Mouse (Mus musculus) hindbrain, embryonic 16.5 days (tissue): ENCODE data around the gene Tex30. TPM values are rescaled to one million over a fixed set of nuclear protein-coding genes. Genes with fewer than 3 reads are reported as not detected.

Experiments used
- ATAC-seq: fragments of 200-750 bp; cut with Nextera tagmentation; 2 replicates; pipeline ENCODE4 v1.8.0; 2017; ENCODE audit warnings: moderate TSS enrichment, moderate library complexity
- H3K27ac ChIP-seq: fragments of 300-500 bp; sonication (generic); 2 replicates; pipeline ENCODE4 v1.5.1; 2014; ENCODE audit warnings: low read depth, mild to moderate bottlenecking, control low read depth, low read length, moderate library complexity
- H3K27me3 ChIP-seq: fragments of 300-500 bp; sonication (generic); replicated peaks from 2 replicates; pipeline ENCODE4 v1.6.1; 2014; ENCODE audit warnings: low read length; ENCODE audit not compliant: control insufficient read depth, insufficient read depth
- H3K36me3 ChIP-seq: fragments of 300-500 bp; sonication (generic); 2 replicates; pipeline ENCODE4 v1.6.1; 2014; ENCODE audit warnings: mild to moderate bottlenecking, low read length, moderate library complexity, mixed read lengths; ENCODE audit not compliant: control insufficient read depth, insufficient read depth
- H3K4me1 ChIP-seq: fragments of 300-500 bp; sonication (generic); 2 replicates; pipeline ENCODE4 v1.6.1; 2014; ENCODE audit warnings: low read depth, low read length; ENCODE audit not compliant: control insufficient read depth, insufficient read depth
- H3K4me2 ChIP-seq: fragments of 300-500 bp; sonication (generic); 2 replicates; pipeline ENCODE4 v1.6.1; 2014; ENCODE audit warnings: mild to moderate bottlenecking, low read length, control low read depth, moderate library complexity
- H3K4me3 ChIP-seq: fragments of 300-500 bp; sonication (generic); 2 replicates; pipeline ENCODE4 v1.5.1; 2014; ENCODE audit warnings: mild to moderate bottlenecking, low read length, control low read depth, moderate library complexity
- H3K9ac ChIP-seq: fragments of 300-500 bp; sonication (generic); 2 replicates; pipeline ENCODE4 v1.6.1; 2014; ENCODE audit warnings: low read depth, mild to moderate bottlenecking, control low read depth, low read length, moderate library complexity
- H3K9me3 ChIP-seq: fragments of 300-500 bp; sonication (generic); 2 replicates; pipeline ENCODE4 v1.6.1; 2014; ENCODE audit warnings: mild to moderate bottlenecking, low read length, moderate library complexity; ENCODE audit not compliant: control insufficient read depth
- WGBS: fragments of 180-500 bp; shearing (Covaris S2); extraction: QIAGEN DNeasy Blood & Tissue Kit; methylation state at CpG from one replicate; pipeline ENCODE4 v1.1.7; 2014; 5-methylcytosine and 5-hydroxymethylcytosine counted together
- polyA plus RNA-seq: library from polyadenylated mRNA; unstranded; fragments of >200 nt; fragmentation: Nextera tagmentation; extraction: Ambion mirVana; gene quantifications from 2 replicates; pipeline ENCODE4 v1.2.1, GENCODE M21; 2015

Tex30 gene
- 40.3 and 40.4 TPM in 2 replicates for polyA plus RNA-seq

DNA sequence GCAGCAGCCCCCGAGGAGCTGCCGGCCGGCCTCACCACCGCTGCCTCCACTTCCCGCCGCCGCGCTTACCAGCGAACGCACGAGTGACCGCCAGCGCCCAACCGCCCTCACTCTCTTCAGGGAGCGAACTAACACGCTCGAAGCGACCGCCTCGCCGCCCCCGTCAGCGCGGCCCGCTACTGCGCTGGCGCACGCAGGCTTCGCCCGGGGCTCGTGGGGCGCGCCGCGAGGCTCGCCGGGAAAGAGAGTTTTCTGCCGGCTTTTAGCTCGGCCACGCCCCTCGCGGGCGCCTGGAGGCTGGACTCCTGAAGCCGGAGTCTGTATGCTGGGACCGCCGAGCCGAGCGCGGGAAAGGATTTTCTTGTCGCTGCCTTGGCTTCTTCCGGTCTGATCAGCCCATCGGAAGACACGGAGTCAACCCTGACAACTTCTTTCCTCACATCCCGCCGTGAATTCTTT lies at the start of gene Tex30:
Tex30 (minus strand) TSS at position 183 of the 459 bp plus-strand sequence.
- Histone ChIP-seq H3K36me3 (peaks cover 9% of the 10 kb centered on the region), H3K4me1 (peaks cover 7% of the 10 kb centered on the region), H3K4me2 (peak within 1 kb of the TSS; percentile 75), H3K9ac (peak within 1 kb of the TSS; percentile 84), H3K27me3 (no peaks in the 10 kb centered on the region), H3K9me3 (no peaks in the 10 kb centered on the region), H3K4me3 (peak within 1 kb of the TSS; percentile 89), H3K27ac (peak within 1 kb of the TSS; percentile 79)
- ATAC-seq: peak; percentile 99
- 0% methylated on average over 43 of the region's 55 CpGs for WGBS

GRCm38 (mm10) chr1:44148706-44149105 lies 46.5 kb upstream of the Tex30 start:
- H3K27ac ChIP-seq: no peak overlapping the region
- no peak overlapping the region; the same call in 1 of the 2 replicates for H3K9ac ChIP-seq
- WGBS: 23% methylated on average over 6 of the region's 6 CpGs
- H3K4me3 ChIP-seq: peak overlapping the region; percentile 94
- H3K4me2 ChIP-seq: peak overlapping the region; percentile 73
- H3K36me3 ChIP-seq: 0 out of 2 replicates have a peak, but pooled peaks cover 2% of the 10 kb centered on the region
- H3K4me1 ChIP-seq: peaks cover 11% of the 10 kb centered on the region
- no peaks in the 10 kb centered on the region for H3K9me3 ChIP-seq
- H3K27me3 ChIP-seq: no peaks in the 10 kb centered on the region
- ATAC-seq: no peak

DNA sequence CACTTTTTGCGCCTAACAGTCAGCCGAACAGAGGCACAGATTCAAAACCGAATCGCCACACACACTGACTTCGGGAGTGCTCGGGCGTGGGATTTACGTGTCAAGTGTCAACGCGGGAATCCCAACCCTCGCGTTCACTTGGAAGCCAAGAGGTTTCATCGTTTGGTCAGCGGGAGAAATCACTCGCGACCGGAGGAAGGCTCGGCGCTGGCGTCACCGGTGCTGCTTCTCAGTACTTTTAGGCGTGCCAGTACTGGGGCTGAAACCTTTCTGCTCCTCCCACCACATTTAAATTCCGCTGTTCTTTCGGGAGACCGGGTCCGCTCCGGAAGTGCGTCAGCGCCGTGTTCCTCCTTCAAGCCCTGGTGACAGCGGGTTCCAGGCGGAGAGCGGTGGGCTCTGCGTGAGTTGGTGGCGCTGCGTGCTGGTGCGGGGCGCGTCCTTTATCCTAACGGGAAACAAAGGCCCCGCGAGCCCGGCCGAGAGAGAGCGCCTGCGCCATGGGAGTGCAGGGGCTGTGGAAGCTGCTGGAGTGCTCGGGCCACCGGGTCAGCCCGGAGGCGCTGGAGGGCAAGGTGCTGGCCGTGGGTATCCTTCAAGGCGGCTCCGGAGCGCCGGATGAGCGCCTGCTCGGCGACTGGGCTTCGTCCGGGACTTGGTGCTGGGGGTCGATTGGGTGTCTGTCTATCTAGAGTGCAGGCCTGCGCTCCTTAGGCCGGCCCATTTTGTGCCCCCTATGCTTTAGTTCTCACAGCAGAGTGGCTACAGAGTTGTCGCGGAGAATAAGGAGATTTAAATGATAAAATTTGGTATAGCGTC lies 45.5 kb upstream of the Tex30 start, which contains the start of gene Ercc5:
Ercc5 (plus strand) TSS at position 182 of the 819 bp plus-strand sequence.
- Histone ChIP-seq H3K27ac (peak within 1 kb of the TSS; percentile 98), H3K4me1 (peaks cover 11% of the 10 kb centered on the region), H3K4me3 (peak within 1 kb of the TSS; percentile 94), H3K9ac (peak within 1 kb of the TSS; percentile 100), H3K9me3 (no peaks in the 10 kb centered on the region), H3K36me3 (peaks cover 7% of the 10 kb centered on the region), H3K27me3 (no peaks in the 10 kb centered on the region), H3K4me2 (peak within 1 kb of the TSS; percentile 73)
- WGBS: under 1% methylated on average over 59 of the region's 66 CpGs
- peak; percentile 98 for ATAC-seq

GRCm38 (mm10) chr1:44142747-44143146 lies 40.5 kb upstream of the Tex30 start:
- peaks cover 8% of the 10 kb centered on the region for H3K36me3 ChIP-seq
- WGBS: 93% methylated on average over 5 of the region's 5 CpGs

GRCm38 (mm10) chr1:44140232-44140631 lies 38.0 kb upstream of the Tex30 start:
- Histone ChIP-seq H3K36me3 (peaks cover 16% of the 10 kb centered on the region), H3K4me3 (no peak overlapping the region)
- 89% methylated on average over 4 of the region's 4 CpGs for WGBS

More at GRCm38 (mm10) chr1:44142747-44143146, 40.5 kb upstream of the Tex30 start:
- Histone ChIP-seq H3K9ac (no peak overlapping the region), H3K4me2 (no peak overlapping the region), H3K27me3 (no peaks in the 10 kb centered on the region), H3K27ac (no peak overlapping the region), H3K4me3 (no peak overlapping the region), H3K4me1 (peaks cover 5% of the 10 kb centered on the region; the same call in 1 of the 2 replicates), H3K9me3 (no peaks in the 10 kb centered on the region)
- no peak for ATAC-seq

GRCm38 (mm10) chr1:44129929-44130581 lies 27.8 kb upstream of the Tex30 start:
- ATAC-seq: no peak
- H3K4me1 ChIP-seq: no peaks in the 10 kb centered on the region
- no peak overlapping the region for H3K27ac ChIP-seq
- H3K27me3 ChIP-seq: no peaks in the 10 kb centered on the region
- no peaks in the 10 kb centered on the region for H3K9me3 ChIP-seq
- WGBS: 88% methylated on average over 4 of the region's 4 CpGs
- peaks cover 15% of the 10 kb centered on the region for H3K36me3 ChIP-seq
- no peak overlapping the region for H3K9ac ChIP-seq
- no peak overlapping the region for H3K4me2 ChIP-seq
- H3K4me3 ChIP-seq: no peak overlapping the region

More at GRCm38 (mm10) chr1:44140232-44140631, 38.0 kb upstream of the Tex30 start:
- H3K4me1 ChIP-seq: no peaks in the 10 kb centered on the region
- H3K9ac ChIP-seq: no peak overlapping the region
- no peak for ATAC-seq
- H3K27me3 ChIP-seq: no peaks in the 10 kb centered on the region
- H3K9me3 ChIP-seq: no peaks in the 10 kb centered on the region
- H3K4me2 ChIP-seq: no peak overlapping the region
- H3K27ac ChIP-seq: no peak overlapping the region

- Histone ChIP-seq H3K9me3 (no peaks in the 10 kb centered on the region), H3K36me3 (peaks cover 8% of the 10 kb centered on the region; the same call in 1 of the 2 replicates), H3K27ac (no peak overlapping the region), H3K27me3 (no peaks in the 10 kb centered on the region), H3K4me2 (no peak overlapping the region), H3K4me3 (no peak overlapping the region), H3K4me1 (peaks cover 6% of the 10 kb centered on the region), H3K9ac (no peak overlapping the region)
- ATAC-seq: no peak
- 91% methylated on average over 4 of the region's 4 CpGs for WGBS
These were observed 23.3 kb upstream of the Tex30 start for GRCm38 (mm10) chr1:44125590-44125989.

- H3K36me3 ChIP-seq: no peaks in the 10 kb centered on the region
- peaks cover 9% of the 10 kb centered on the region for H3K4me1 ChIP-seq
- no peak overlapping the region for H3K9ac ChIP-seq
- H3K9me3 ChIP-seq: no peaks in the 10 kb centered on the region
- no peak overlapping the region for H3K4me2 ChIP-seq
- no peak for ATAC-seq
- no peaks in the 10 kb centered on the region for H3K27me3 ChIP-seq
- 86% methylated on average over 3 of the region's 3 CpGs for WGBS
- no peak overlapping the region for H3K27ac ChIP-seq
- no peak overlapping the region for H3K4me3 ChIP-seq
These were observed 20.0 kb upstream of the Tex30 start for GRCm38 (mm10) chr1:44122256-44122655.

- H3K4me3 ChIP-seq: peak overlapping the region; percentile 63
- H3K9me3 ChIP-seq: no peaks in the 10 kb centered on the region
- peak overlapping the region; percentile 81 for H3K9ac ChIP-seq
- peaks cover 9% of the 10 kb centered on the region for H3K4me1 ChIP-seq
- H3K36me3 ChIP-seq: 0 out of 2 replicates have a peak, but pooled peaks cover 2% of the 10 kb centered on the region
- WGBS: 1% methylated on average over 6 of the region's 6 CpGs
- no peaks in the 10 kb centered on the region for H3K27me3 ChIP-seq
- peak overlapping the region; percentile 90 for H3K27ac ChIP-seq
- peak overlapping the region; percentile 84 for H3K4me2 ChIP-seq
- ATAC-seq: no peak; the same call in 1 of the 2 replicates
These were observed 17.8 kb upstream of the Tex30 start for GRCm38 (mm10) chr1:44120074-44120406.
